Mouse (Mus musculus): Measurements from ENCODE around the gene Asic2.

DNA sequence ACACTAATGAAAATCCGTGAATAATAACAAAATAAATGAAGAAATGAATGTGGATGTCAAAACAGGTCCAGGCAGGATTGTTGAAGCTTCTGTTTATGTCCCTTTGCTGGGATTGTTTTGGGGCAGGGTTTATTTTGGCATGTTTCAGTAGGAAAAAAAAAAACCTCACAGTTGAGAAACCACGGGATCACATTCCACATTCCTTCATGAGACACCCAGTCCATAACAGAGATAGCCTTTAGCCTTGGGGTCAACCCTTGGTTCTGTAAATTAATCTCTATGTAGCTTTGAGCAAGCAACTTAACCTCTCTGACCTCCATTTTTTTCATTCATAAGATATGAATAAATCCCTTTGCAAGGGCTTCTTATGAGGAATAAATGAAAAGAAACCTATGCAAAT is 127.3 kb downstream of the Asic2 start:
- TF ChIP-seq EP300 (IDR thresholded peaks at IDR 0.05; ENCODE audit: low read depth in 1 of 2, low read length in 2 of 2) = no peak
- TF ChIP-seq CTCF (IDR thresholded peaks at IDR 0.05 in 2 of 3, conservative IDR thresholded peaks at IDR 0.05 in 1 of 3; ENCODE audit: control insufficient read depth in 1 of 3, insufficient read depth in 1 of 3, low read depth in 2 of 3, low read length in 3 of 3, poor library complexity in 1 of 3, severe bottlenecking in 1 of 3) = no peak
- no peak for TF ChIP-seq TBP (IDR thresholded peaks at IDR 0.05; ENCODE audit: low read depth, low read length)
- TF ChIP-seq CHD1 (IDR thresholded peaks at IDR 0.05; ENCODE audit: low read depth, low read length) = no peak
- no peak for TF ChIP-seq POLR2AphosphoS2 (IDR thresholded peaks at IDR 0.05; ENCODE audit: low read length)
- no peak for TF ChIP-seq GATA1 (IDR thresholded peaks at IDR 0.05; ENCODE audit: low read depth, low read length)
